Mouse (Mus musculus) liver, embryonic 15.5 days (tissue): ENCODE results near the gene Mical3. TPM values are rescaled to one million over a fixed set of nuclear protein-coding genes. Genes with fewer than 3 reads are reported as not detected.
"Not testable (repeated sequence)": the region's sequence is repeated elsewhere in the genome, so short reads cannot be mapped to it uniquely, and the experiment has no call there.

Experiments
- ATAC-seq: fragments of 200-750 bp; cut with Nextera tagmentation; 2 replicates; pipeline ENCODE4 v1.8.0; 2017; ENCODE audit warnings: moderate number of reproducible peaks, mild to moderate bottlenecking, moderate library complexity; ENCODE audit not compliant: insufficient read depth
- H3K27ac ChIP-seq: fragments of 300-500 bp; sonication (generic); replicated peaks from 2 replicates; pipeline ENCODE4 v1.5.1; 2015; ENCODE audit warnings: mild to moderate bottlenecking, inconsistent platforms
- H3K27me3 ChIP-seq: fragments of 300-500 bp; sonication (generic); 2 replicates; pipeline ENCODE4 v1.6.1; 2015; ENCODE audit warnings: mild to moderate bottlenecking, inconsistent platforms
- H3K36me3 ChIP-seq: fragments of 300-500 bp; sonication (generic); replicated peaks from 2 replicates; pipeline ENCODE4 v1.6.1; 2015; ENCODE audit warnings: moderate library complexity, mild to moderate bottlenecking, inconsistent platforms
- H3K4me1 ChIP-seq: fragments of 300-500 bp; sonication (generic); replicated peaks from 2 replicates; pipeline ENCODE4 v1.6.1; 2015; ENCODE audit warnings: inconsistent platforms
- H3K4me2 ChIP-seq: fragments of 300-500 bp; sonication (generic); 2 replicates; pipeline ENCODE4 v1.6.1; 2015; ENCODE audit warnings: moderate library complexity, mild to moderate bottlenecking, inconsistent platforms
- H3K4me3 ChIP-seq: fragments of 300-500 bp; sonication (generic); replicated peaks from 2 replicates; pipeline ENCODE4 v1.5.1; 2015; ENCODE audit warnings: mild to moderate bottlenecking, inconsistent platforms
- H3K9ac ChIP-seq: fragments of 300-500 bp; sonication (generic); 2 replicates; pipeline ENCODE4 v1.6.1; 2015; ENCODE audit warnings: moderate library complexity, mild to moderate bottlenecking, inconsistent platforms
- H3K9me3 ChIP-seq: fragments of 300-500 bp; sonication (generic); replicated peaks from 2 replicates; pipeline ENCODE4 v1.6.1; 2016; ENCODE audit warnings: inconsistent platforms
- WGBS: fragments of 180-500 bp; shearing (Covaris S2); methylation state at CpG from one replicate; pipeline ENCODE4 v1.1.7; 2015; ENCODE audit warnings: mixed read lengths; ENCODE audit not compliant: insufficient replicate concordance; 5-methylcytosine and 5-hydroxymethylcytosine counted together
- polyA plus RNA-seq: library from polyadenylated mRNA; unstranded; fragments of >200 nt; fragmentation: Nextera tagmentation; extraction: Ambion mirVana; gene quantifications from 2 replicates; pipeline ENCODE4 v1.2.1, GENCODE M21; 2015

The Mical3 gene
- polyA plus RNA-seq, 1 experiment from 2014 or later: 8.7 TPM

DNA sequence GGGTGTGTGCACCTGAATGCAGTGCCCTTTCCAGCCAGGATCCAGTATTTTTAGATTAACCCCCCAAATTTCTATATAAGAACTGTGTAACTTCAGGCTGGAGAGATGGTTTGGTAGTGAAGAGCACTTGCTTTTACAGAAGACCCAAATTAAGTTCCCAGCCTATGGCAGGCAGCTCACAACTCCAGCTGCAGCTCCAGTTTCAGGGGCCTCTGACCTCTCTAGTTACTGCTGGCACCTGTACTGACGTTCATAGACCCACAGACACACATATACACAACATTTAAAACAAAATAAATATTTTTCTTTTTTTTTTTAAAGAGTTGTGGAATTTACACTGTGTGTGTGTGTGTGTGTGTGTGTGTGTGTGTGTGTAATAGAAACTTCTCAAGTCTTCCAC, 201.4 kb downstream of the Mical3 start:
- 82% methylated on average over 1 of the region's 1 CpGs for WGBS
- Histone ChIP-seq H3K4me1 (peaks cover 33% of the 10 kb centered on the region), H3K4me3 (no peak overlapping the region), H3K27me3 (no peaks in the 10 kb centered on the region), H3K4me2 (no peak overlapping the region), H3K36me3 (peaks cover 41% of the 10 kb centered on the region), H3K9ac (no peak overlapping the region), H3K9me3 (no peaks in the 10 kb centered on the region), H3K27ac (no peak overlapping the region)
- no peak for ATAC-seq

DNA sequence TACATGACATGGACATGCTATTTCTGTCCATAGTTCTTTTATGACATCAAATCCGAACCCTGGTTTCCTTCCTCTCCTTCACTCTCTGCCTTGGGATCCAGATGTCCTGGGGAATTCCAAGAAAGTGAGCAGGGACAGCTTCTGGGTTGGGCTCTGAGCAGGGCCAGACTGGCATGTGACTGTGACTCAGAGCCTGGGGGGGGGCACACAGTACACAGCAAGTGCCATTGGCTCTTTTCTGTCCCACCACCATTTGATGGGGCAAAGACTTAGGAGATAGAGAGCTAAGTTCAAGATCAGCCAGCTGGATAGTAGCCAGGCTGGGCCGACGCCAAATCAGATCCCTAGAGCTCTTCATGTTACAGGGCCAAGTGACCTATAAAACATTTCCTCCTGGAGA, 203.0 kb downstream of the Mical3 start:
- Histone ChIP-seq H3K27ac (no peak overlapping the region), H3K36me3 (peaks cover 25% of the 10 kb centered on the region), H3K27me3 (no peaks in the 10 kb centered on the region), H3K4me1 (peaks cover 33% of the 10 kb centered on the region), H3K9me3 (no peaks in the 10 kb centered on the region), H3K9ac (no peak overlapping the region), H3K4me2 (no peak overlapping the region), H3K4me3 (no peak overlapping the region)
- 82% methylated on average over 3 of the region's 3 CpGs for WGBS
- no peak for ATAC-seq

DNA sequence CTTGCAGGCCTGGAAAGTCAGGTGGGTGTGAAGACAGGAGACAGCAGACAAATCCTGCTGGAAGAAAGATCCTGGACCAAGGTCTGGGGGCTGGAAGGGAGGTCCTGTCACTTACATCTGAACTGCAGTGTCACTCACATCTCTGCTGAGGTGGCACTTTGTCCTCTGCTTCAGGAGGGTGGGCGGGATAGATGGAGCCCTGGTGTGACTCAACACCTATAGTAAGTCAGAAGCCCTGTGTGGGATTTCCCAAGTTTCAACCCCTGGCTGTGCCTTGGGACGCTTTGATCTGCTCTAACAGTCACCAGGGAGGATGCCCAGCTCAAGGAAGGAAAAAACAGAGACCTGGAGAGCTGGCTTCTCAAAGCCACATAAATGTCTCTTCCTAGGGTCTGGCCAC, 203.9 kb downstream of the Mical3 start:
- Histone ChIP-seq H3K27ac (no peak overlapping the region), H3K9me3 (no peaks in the 10 kb centered on the region), H3K36me3 (peaks cover 16% of the 10 kb centered on the region), H3K4me3 (no peak overlapping the region), H3K4me2 (no peak overlapping the region), H3K27me3 (no peaks in the 10 kb centered on the region), H3K4me1 (peaks cover 32% of the 10 kb centered on the region), H3K9ac (no peak overlapping the region)
- no peak for ATAC-seq
- WGBS: 50% methylated on average over 2 of the region's 2 CpGs

DNA sequence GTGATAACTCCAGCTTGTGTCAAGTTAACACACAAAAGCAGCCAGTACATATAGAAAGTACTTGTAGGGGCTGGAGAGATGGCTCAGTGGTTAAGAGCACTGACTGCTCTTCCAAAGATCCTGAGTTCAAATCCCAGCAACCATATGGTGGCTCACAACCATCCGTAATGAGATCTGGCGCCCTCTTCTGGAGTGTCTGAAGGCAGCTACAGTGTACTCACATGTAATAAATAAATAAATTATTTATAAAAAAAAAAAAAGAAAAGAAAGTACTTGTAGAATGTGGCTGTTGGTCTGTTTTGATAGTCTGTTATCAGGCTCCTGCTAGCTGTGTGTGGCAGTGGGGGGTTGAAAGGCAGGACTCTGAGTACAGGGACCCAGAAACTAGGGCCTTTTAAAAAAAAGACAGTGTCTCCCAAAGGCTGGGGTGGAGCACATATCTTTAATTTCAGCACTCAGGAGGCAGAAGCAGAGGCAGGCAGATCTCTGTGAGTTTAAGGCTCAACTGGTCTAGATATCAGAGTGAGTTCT, 205.9 kb downstream of the Mical3 start:
- peak; percentile 34; the same call in 1 of the 2 replicates for ATAC-seq
- not testable (repeated sequence) for H3K4me2 ChIP-seq, H3K9me3 ChIP-seq, H3K27me3 ChIP-seq, H3K4me3 ChIP-seq, H3K9ac ChIP-seq, H3K36me3 ChIP-seq, H3K27ac ChIP-seq
- WGBS: 59% methylated on average over 2 of the region's 2 CpGs
- H3K4me1 ChIP-seq: peaks cover 12% of the 10 kb centered on the region; the same call in 1 of the 2 replicates

DNA sequence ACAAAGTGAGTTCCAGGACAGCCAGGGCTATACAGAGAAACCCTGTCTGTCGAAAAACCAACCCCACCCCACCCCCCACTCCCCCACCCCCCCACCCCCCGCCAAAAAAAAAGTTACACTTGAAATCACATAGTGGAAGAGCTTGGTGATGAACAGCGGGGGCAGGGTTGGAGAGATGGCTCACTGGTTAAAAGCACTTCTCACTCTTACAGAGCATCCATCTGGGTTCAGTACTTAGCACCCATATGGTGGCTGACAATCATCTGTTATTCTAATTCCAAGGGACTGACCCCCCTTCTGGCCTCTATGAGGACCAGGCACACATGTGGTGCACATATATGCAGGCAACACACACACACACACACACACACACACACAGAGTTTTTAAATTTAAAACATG, 212.8 kb downstream of the Mical3 start:
- Histone ChIP-seq H3K4me2 (no peak overlapping the region), H3K9me3 (no peaks in the 10 kb centered on the region), H3K4me1 (peaks cover 41% of the 10 kb centered on the region), H3K27me3 (no peaks in the 10 kb centered on the region), H3K36me3 (no peaks in the 10 kb centered on the region), H3K9ac (no peak overlapping the region), H3K4me3 (no peak overlapping the region), H3K27ac (no peak overlapping the region)
- no peak for ATAC-seq
- WGBS: 59% methylated on average over 3 of the region's 3 CpGs

GRCm38 (mm10) chr6:120916972-120917881, 213.6 kb downstream of the Mical3 start:
- Histone ChIP-seq H3K4me1 (peaks cover 48% of the 10 kb centered on the region), H3K4me3 (peak overlapping the region; percentile 74), H3K27ac (peak overlapping the region; percentile 87; the same call in 1 of the 2 replicates), H3K4me2 (peak overlapping the region; percentile 99), H3K9ac (peak overlapping the region; percentile 65; the same call in 1 of the 2 replicates)
- H3K9me3 ChIP-seq, H3K36me3 ChIP-seq, H3K27me3 ChIP-seq: not testable (repeated sequence)
- WGBS: 24% methylated on average over 10 of the region's 14 CpGs
- peak; percentile 43 for ATAC-seq

GRCm38 (mm10) chr6:120916074-120916971, 214.5 kb downstream of the Mical3 start, which contains the start of gene Bid:
TSS of gene Bid (minus strand) at chr6:120916853.
- Histone ChIP-seq H3K9me3 (no peaks in the 10 kb centered on the region), H3K4me3 (peak within 1 kb of the TSS; percentile 74), H3K27ac (peak within 1 kb of the TSS; percentile 87), H3K36me3 (no peaks in the 10 kb centered on the region), H3K4me1 (peaks cover 57% of the 10 kb centered on the region), H3K9ac (peak within 1 kb of the TSS; percentile 65), H3K27me3 (no peaks in the 10 kb centered on the region), H3K4me2 (peak within 1 kb of the TSS; percentile 99)
- 1% methylated on average over 65 of the region's 67 CpGs for WGBS
- ATAC-seq: peak; percentile 81

- peak overlapping the region; percentile 53 for H3K9ac ChIP-seq
- H3K4me1 ChIP-seq: peaks cover 64% of the 10 kb centered on the region
- peak; percentile 28 for ATAC-seq
- no peaks in the 10 kb centered on the region for H3K36me3 ChIP-seq
- H3K27ac ChIP-seq: peak overlapping the region; percentile 87
- whole genome bisulfite sequencing: 10% methylated on average over 2 of the region's 2 CpGs
- H3K27me3 ChIP-seq: no peaks in the 10 kb centered on the region
- H3K9me3 ChIP-seq: no peaks in the 10 kb centered on the region
- peak overlapping the region; percentile 74 for H3K4me3 ChIP-seq
- H3K4me2 ChIP-seq: peak overlapping the region; percentile 99
These were observed 215.2 kb downstream of the Mical3 start for GRCm38 (mm10) chr6:120915649-120915975.

GRCm38 (mm10) chr6:120914911-120915648, 215.7 kb downstream of the Mical3 start:
- Histone ChIP-seq H3K27ac (peak overlapping the region; percentile 87), H3K4me3 (peak overlapping the region; percentile 74), H3K36me3 (no peaks in the 10 kb centered on the region; the same call in 1 of the 2 replicates), H3K9ac (peak overlapping the region; percentile 53), H3K4me1 (peaks cover 67% of the 10 kb centered on the region), H3K4me2 (peak overlapping the region; percentile 99), H3K27me3 (no peaks in the 10 kb centered on the region), H3K9me3 (no peaks in the 10 kb centered on the region)
- ATAC-seq: peak; percentile 58
- WGBS: 5% methylated on average over 9 of the region's 9 CpGs

DNA sequence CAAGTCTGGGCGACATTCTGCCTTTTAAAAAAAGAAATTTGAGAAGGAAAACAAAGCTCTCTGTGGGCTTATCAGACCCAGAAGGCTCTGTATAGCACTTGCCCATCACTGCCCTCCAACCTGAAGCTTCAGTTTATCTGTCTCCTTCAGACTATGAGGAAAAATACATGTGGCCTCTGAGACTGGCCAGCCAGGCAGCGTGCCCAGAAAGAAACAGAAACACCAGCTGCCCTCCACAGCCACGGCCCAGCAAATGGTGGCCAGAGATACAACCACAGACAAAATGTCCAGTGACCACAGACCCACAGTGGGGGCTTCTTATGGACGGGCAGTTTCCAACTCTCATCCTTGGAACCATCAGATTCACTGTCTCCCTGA, 216.3 kb downstream of the Mical3 start:
- peak overlapping the region; percentile 99 for H3K4me2 ChIP-seq
- no peaks in the 10 kb centered on the region for H3K27me3 ChIP-seq
- WGBS: 16% methylated on average over 4 of the region's 4 CpGs
- H3K36me3 ChIP-seq: no peaks in the 10 kb centered on the region; the same call in 1 of the 2 replicates
- H3K4me3 ChIP-seq: peak overlapping the region; percentile 74
- H3K4me1 ChIP-seq: peaks cover 67% of the 10 kb centered on the region
- peak; percentile 27 for ATAC-seq
- peak overlapping the region; percentile 87 for H3K27ac ChIP-seq
- peak overlapping the region; percentile 53 for H3K9ac ChIP-seq
- H3K9me3 ChIP-seq: no peaks in the 10 kb centered on the region
